Comparison of ENCODE assay signal across 8 mouse cellular contexts in genomic region chr1:40085403-40086182, GRCm38 (mm10). TPM values are rescaled to one million over a fixed set of nuclear protein-coding genes. Genes with fewer than 3 reads are reported as not detected.
A peak's percentile ranks its signal among the peaks of the same experiment; 100 is the strongest.
DNase-seq lines count a peak whose midpoint lies in the region; ATAC-seq and TF ChIP-seq lines count a peak whose summit lies in the region.

No protein-coding gene starts in this region.

- H3K4me1 ChIP-seq in E14TG2a.4 (replicated peaks; ENCODE audit: low read depth, low read length), result peaks cover 5% of the 10 kb centered on the region; the same call in 1 of the 2 replicates
- peaks cover 16% of the 10 kb centered on the region for H3K4me1 ChIP-seq in forebrain, embryonic 15.5 days
- peaks cover 12% of the 10 kb centered on the region for H3K4me1 ChIP-seq in liver, embryonic 15.5 days (replicated peaks)
- H3K4me1 ChIP-seq in neural tube, embryonic 11.5 days (ENCODE audit: control insufficient read depth, insufficient read depth, low read length), result 0 out of 2 replicates have a peak, but pooled peaks cover 2% of the 10 kb centered on the region

- H3K4me2 ChIP-seq in forebrain, embryonic 15.5 days (replicated peaks), result peak overlapping the region; percentile 78
- peak overlapping the region; percentile 73 for H3K4me2 ChIP-seq in liver, embryonic 15.5 days
- peak overlapping the region; percentile 58 for H3K4me2 ChIP-seq in neural tube, embryonic 11.5 days (ENCODE audit: low read depth)

- peak; percentile 73 for DNase-seq in cerebellum, adult 11 months
- DNase-seq in heart, postnatal 25 days (ENCODE audit: low spot score), result peak; percentile 31
- peak; percentile 24 for DNase-seq in large intestine, adult 2 months (ENCODE audit: low read depth, low spot score)
- peak; percentile 80 for DNase-seq in neural tube, embryonic 11.5 days (ENCODE audit: low spot score)
- peak; percentile 88 for DNase-seq in telencephalon, adult 2 months (ENCODE audit: low read depth, low spot score)

- H3K4me3 ChIP-seq in E14TG2a.4 (replicated peaks; ENCODE audit: low read length), result 0 out of 2 replicates have a peak overlapping the region, but pooled peaks have one; percentile 37
- H3K4me3 ChIP-seq in forebrain, embryonic 15.5 days, result peak overlapping the region; percentile 51
- peak overlapping the region; percentile 47 for H3K4me3 ChIP-seq in liver, embryonic 15.5 days (replicated peaks)
- peak overlapping the region; percentile 35 for H3K4me3 ChIP-seq in neural tube, embryonic 11.5 days (ENCODE audit: low read depth, low read length)

- H3K36me3 ChIP-seq in E14TG2a.4 (ENCODE audit: insufficient read depth, low read length), result no peaks in the 10 kb centered on the region
- no peaks in the 10 kb centered on the region for H3K36me3 ChIP-seq in forebrain, embryonic 15.5 days
- H3K36me3 ChIP-seq in liver, embryonic 15.5 days (replicated peaks), result no peaks in the 10 kb centered on the region
- no peaks in the 10 kb centered on the region for H3K36me3 ChIP-seq in neural tube, embryonic 11.5 days (ENCODE audit: control insufficient read depth, insufficient read depth, low read length)

- TF ChIP-seq CTCF in E14TG2a.4 (conservative IDR thresholded peaks at IDR 0.05; ENCODE audit: low read length), result no peak

- no peaks in the 10 kb centered on the region for H3K9me3 ChIP-seq in E14TG2a.4 (ENCODE audit: low read length)
- no peaks in the 10 kb centered on the region for H3K9me3 ChIP-seq in forebrain, embryonic 15.5 days
- no peaks in the 10 kb centered on the region for H3K9me3 ChIP-seq in liver, embryonic 15.5 days (replicated peaks)
- H3K9me3 ChIP-seq in neural tube, embryonic 11.5 days (ENCODE audit: control insufficient read depth, low read length), result no peaks in the 10 kb centered on the region

- 3% methylated on average over 25 of the region's 25 CpGs for WGBS in forebrain, embryonic 15.5 days
- 3% methylated on average over 25 of the region's 25 CpGs for WGBS in large intestine, adult 2 months
- 2% methylated on average over 25 of the region's 25 CpGs for WGBS in liver, embryonic 15.5 days (ENCODE audit: insufficient replicate concordance)
- 6% methylated on average over 25 of the region's 25 CpGs for WGBS in neural tube, embryonic 11.5 days

- intact Hi-C loops in heart, postnatal 25 days (cut with DNase I), result no loop called here

- no peak overlapping the region for H3K27ac ChIP-seq in forebrain, embryonic 15.5 days (replicated peaks)
- H3K27ac ChIP-seq in liver, embryonic 15.5 days (replicated peaks), result no peak overlapping the region; the same call in 1 of the 2 replicates
- no peak overlapping the region for H3K27ac ChIP-seq in neural tube, embryonic 11.5 days (ENCODE audit: low read depth, low read length)

- H3K27me3 ChIP-seq in E14TG2a.4 (ENCODE audit: insufficient read depth, low read length), result peaks cover 34% of the 10 kb centered on the region
- H3K27me3 ChIP-seq in forebrain, embryonic 15.5 days, result no peaks in the 10 kb centered on the region
- H3K27me3 ChIP-seq in liver, embryonic 15.5 days, result no peaks in the 10 kb centered on the region
- no peaks in the 10 kb centered on the region for H3K27me3 ChIP-seq in neural tube, embryonic 11.5 days (ENCODE audit: control insufficient read depth, insufficient read depth, low read length)

- peak; percentile 89 for ATAC-seq in forebrain, embryonic 15.5 days (replicated peaks)
- ATAC-seq in liver, embryonic 15.5 days (ENCODE audit: insufficient read depth), result peak; percentile 72
- ATAC-seq in neural tube, embryonic 11.5 days (ENCODE audit: insufficient read depth, low FRiP score, low TSS enrichment), result peak; percentile 85

- peak overlapping the region; percentile 56 for H3K9ac ChIP-seq in forebrain, embryonic 15.5 days (replicated peaks)
- no peak overlapping the region for H3K9ac ChIP-seq in liver, embryonic 15.5 days
- H3K9ac ChIP-seq in neural tube, embryonic 11.5 days (ENCODE audit: low read length), result peak overlapping the region; percentile 37

RNA-seq across cellular contexts. Expression of gene Il1r2, which starts 11.7 kb away (rescaled TPM):
- polyA plus RNA-seq in forebrain, embryonic 15.5 days (2015; fragmentation: Nextera tagmentation; extraction: Ambion mirVana), result 0.56 and 0.57 TPM in 2 replicates
- not detected for total RNA-seq in heart, postnatal 25 days (2021)
- 1.9 and 2.4 TPM in 2 replicates for polyA plus RNA-seq in large intestine, adult 2 months (2012; rRNA removed)
- 1.8 and 1.9 TPM in 2 replicates for polyA plus RNA-seq in liver, embryonic 15.5 days (2015; fragmentation: Nextera tagmentation; extraction: Ambion mirVana)
- polyA plus RNA-seq in neural tube, embryonic 11.5 days (2014; fragmentation: Nextera tagmentation; extraction: Ambion mirVana), result 0.34 TPM in 1 of 2 replicates, not detected in the other

Comparison
In these comparisons a context has a peak if more than half of its experiments do, and no peak if none do; other contexts are left out.
1. DNase-seq: peak in every context shown above with its lines; median percentile 88 in telencephalon, adult 2 months; 80 in neural tube, embryonic 11.5 days; 73 in cerebellum, adult 11 months; 31 in heart, postnatal 25 days; 24 in large intestine, adult 2 months.